Mouse (Mus musculus): ENCODE measurements around the gene Wfs1.

DNA sequence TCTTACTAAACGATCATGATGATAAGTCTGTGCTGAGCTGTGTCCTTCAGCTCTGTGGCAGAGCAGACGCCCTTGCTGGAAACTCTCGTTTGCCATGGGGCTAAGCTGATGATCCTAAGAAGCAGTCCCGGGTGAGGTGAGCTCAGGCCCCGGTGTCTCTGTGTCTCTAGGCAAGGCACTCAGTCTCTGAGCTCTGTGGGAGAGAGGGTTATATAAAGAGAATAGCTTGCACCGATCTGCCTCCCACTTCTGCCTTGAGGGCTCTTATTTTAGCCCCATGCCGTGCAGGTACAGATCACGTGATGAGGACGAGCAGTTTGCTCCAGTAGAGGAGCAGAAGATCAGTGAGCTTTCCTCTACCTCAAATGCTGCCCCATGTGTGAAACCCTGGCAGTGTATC lies 41.7 kb upstream of the Wfs1 start:
- TF ChIP-seq CTCF (IDR thresholded peaks at IDR 0.05; ENCODE audit: insufficient read depth, low read length) = no peak
- no peak for TF ChIP-seq POLR2A (IDR thresholded peaks at IDR 0.05; ENCODE audit: borderline replicate concordance, extremely low read depth, low read depth, low read length)

Data from lung, adult 2 months (tissue).